Mouse (Mus musculus): ENCODE results near the gene Slc43a1.
"Not testable (repeated sequence)": the region's sequence is repeated elsewhere in the genome, so short reads cannot be mapped to it uniquely, and the experiment has no call there.

Slc43a1 gene

GRCm38 (mm10) chr2:84838593-84838949 is at the start of gene Slc43a1:
TSS of gene Slc43a1 (plus strand) at chr2:84838850.
- DNase-seq (ENCODE audit: low read depth, low spot score): no peak

- no peak for DNase-seq (ENCODE audit: low read depth, low spot score)
Observed at GRCm38 (mm10) chr2:84790418-84790817, 48.2 kb upstream of the Slc43a1 start.

- no peak for DNase-seq (ENCODE audit: low read depth, low spot score)
Observed at GRCm38 (mm10) chr2:84792516-84792915, 46.1 kb upstream of the Slc43a1 start.

- DNase-seq (ENCODE audit: low read depth, low spot score): no peak
Observed at GRCm38 (mm10) chr2:84793154-84793553, 45.5 kb upstream of the Slc43a1 start.

- DNase-seq (ENCODE audit: low read depth, low spot score): no peak
Observed at GRCm38 (mm10) chr2:84793871-84794270, 44.8 kb upstream of the Slc43a1 start.

GRCm38 (mm10) chr2:84797833-84798492 is 40.7 kb upstream of the Slc43a1 start:
- DNase-seq (ENCODE audit: low read depth, low spot score): peak; percentile 79

- DNase-seq (ENCODE audit: low read depth, low spot score): peak; percentile 73
Observed at GRCm38 (mm10) chr2:84798493-84798921, 40.1 kb upstream of the Slc43a1 start, which contains the start of gene Ube2l6. TSS of gene Ube2l6 (plus strand) at chr2:84798828.

- peak; percentile 60 for DNase-seq (ENCODE audit: low read depth, low spot score)
Observed at GRCm38 (mm10) chr2:84799041-84799561, 39.5 kb upstream of the Slc43a1 start.

- no peak for DNase-seq (ENCODE audit: low read depth, low spot score)
Observed at GRCm38 (mm10) chr2:84800304-84800703, 38.3 kb upstream of the Slc43a1 start.

- DNase-seq (ENCODE audit: low read depth, low spot score): not testable (repeated sequence)
Observed at GRCm38 (mm10) chr2:84801223-84801622, 37.4 kb upstream of the Slc43a1 start.

- no peak for DNase-seq (ENCODE audit: low read depth, low spot score)
Observed at GRCm38 (mm10) chr2:84803963-84804362, 34.7 kb upstream of the Slc43a1 start.

GRCm38 (mm10) chr2:84806546-84806945 is 32.1 kb upstream of the Slc43a1 start:
- DNase-seq (ENCODE audit: low read depth, low spot score): no peak

- peak; percentile 54 for DNase-seq (ENCODE audit: low read depth, low spot score)
Observed at GRCm38 (mm10) chr2:84809330-84809729, 29.3 kb upstream of the Slc43a1 start.

- DNase-seq (ENCODE audit: low read depth, low spot score): no peak
Observed at GRCm38 (mm10) chr2:84810526-84810885, 28.1 kb upstream of the Slc43a1 start.

- DNase-seq (ENCODE audit: low read depth, low spot score): peak; percentile 59
Observed at GRCm38 (mm10) chr2:84810886-84811577, 27.6 kb upstream of the Slc43a1 start.

- no peak for DNase-seq (ENCODE audit: low read depth, low spot score)
Observed at GRCm38 (mm10) chr2:84811880-84812279, 26.8 kb upstream of the Slc43a1 start.

GRCm38 (mm10) chr2:84812676-84813075 is 26.0 kb upstream of the Slc43a1 start:
- no peak for DNase-seq (ENCODE audit: low read depth, low spot score)

- no peak for DNase-seq (ENCODE audit: low read depth, low spot score)
Observed at GRCm38 (mm10) chr2:84819861-84820260, 18.8 kb upstream of the Slc43a1 start.

- DNase-seq (ENCODE audit: low read depth, low spot score): no peak
Observed at GRCm38 (mm10) chr2:84822552-84822951, 16.1 kb upstream of the Slc43a1 start, which contains the start of gene Smtnl1. TSS of gene Smtnl1 (minus strand) at chr2:84822652.

GRCm38 (mm10) chr2:84823237-84823636 is 15.4 kb upstream of the Slc43a1 start:
- DNase-seq (ENCODE audit: low read depth, low spot score): no peak

- DNase-seq (ENCODE audit: low read depth, low spot score): peak; percentile 97
Observed at GRCm38 (mm10) chr2:84826488-84827282, 12.0 kb upstream of the Slc43a1 start, which contains the start of gene Timm10. TSS of gene Timm10 (plus strand) at chr2:84826997.
